21 mouse cellular contexts compared by ENCODE assay signal in the genomic region with DNA sequence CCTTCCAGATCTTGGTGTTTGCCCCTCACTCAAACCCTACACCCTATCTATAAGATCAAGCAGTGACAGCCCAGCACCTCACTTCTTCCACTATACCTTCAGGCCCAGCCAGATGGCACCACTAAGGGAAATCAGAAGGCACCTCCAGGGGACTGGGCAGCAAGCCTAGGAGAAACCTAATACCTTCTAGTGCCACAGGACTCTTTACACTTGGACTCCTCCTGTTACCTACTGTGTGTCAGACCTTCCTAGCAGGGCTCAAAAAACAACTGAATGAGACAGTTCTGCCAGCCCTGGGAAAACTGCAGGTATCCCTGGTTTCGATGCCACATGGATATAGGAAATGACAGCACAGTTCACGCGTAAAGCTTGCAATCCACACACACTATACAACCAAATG. TPM values are rescaled to one million over a fixed set of nuclear protein-coding genes. Genes with fewer than 3 reads are reported as not detected.
A peak's percentile ranks its signal among the peaks of the same experiment; 100 is the strongest.
DNase-seq lines count a peak whose midpoint lies in the region; ATAC-seq and TF ChIP-seq lines count a peak whose summit lies in the region.
"Had no signal": no experiment of that assay in that cellular context is flagged by ENCODE, and none has a peak within 500 bp of the region (broad histone marks: within the 10 kb centered on the region; RNA-seq: fewer than 3 reads in every experiment).

No protein-coding gene starts in this region.

- no peaks in the 10 kb centered on the region for H3K9me3 ChIP-seq in hindbrain, postnatal 0 days (ENCODE audit: low read length)
- H3K9me3 ChIP-seq in hindbrain, embryonic 14.5 days (ENCODE audit: control insufficient read depth, low read length), result no peaks in the 10 kb centered on the region
- H3K9me3 ChIP-seq: embryonic facial prominence, embryonic 13.5 days; hindbrain, embryonic 12.5 days; intestine, embryonic 15.5 days; neural tube, embryonic 12.5 days had no signal

- no peaks in the 10 kb centered on the region for H3K27me3 ChIP-seq in hindbrain, postnatal 0 days (ENCODE audit: insufficient read depth, low read length)
- no peaks in the 10 kb centered on the region for H3K27me3 ChIP-seq in hindbrain, embryonic 14.5 days (ENCODE audit: control insufficient read depth, insufficient read depth, low read length)
- H3K27me3 ChIP-seq: embryonic facial prominence, embryonic 13.5 days; hindbrain, embryonic 12.5 days; intestine, embryonic 15.5 days; neural tube, embryonic 12.5 days had no signal

- WGBS in hindbrain, postnatal 0 days, result 67% methylated on average over 3 of the region's 3 CpGs
- WGBS in hindbrain, embryonic 14.5 days, result 100% methylated on average over 3 of the region's 3 CpGs

- H3K36me3 ChIP-seq in hindbrain, postnatal 0 days (ENCODE audit: insufficient read depth, low read length), result no peaks in the 10 kb centered on the region
- no peaks in the 10 kb centered on the region for H3K36me3 ChIP-seq in hindbrain, embryonic 14.5 days (replicated peaks; ENCODE audit: control insufficient read depth, insufficient read depth)
- H3K36me3 ChIP-seq: embryonic facial prominence, embryonic 13.5 days; hindbrain, embryonic 12.5 days; intestine, embryonic 15.5 days; neural tube, embryonic 12.5 days had no signal

- H3K27ac ChIP-seq in hindbrain, postnatal 0 days, result peak overlapping the region; percentile 65; the same call in 1 of the 2 replicates
- no peak overlapping the region for H3K27ac ChIP-seq in hindbrain, embryonic 14.5 days
- H3K27ac ChIP-seq: embryonic facial prominence, embryonic 13.5 days; hindbrain, embryonic 12.5 days; intestine, embryonic 15.5 days; neural tube, embryonic 12.5 days had no signal

- H3K4me3 ChIP-seq in hindbrain, postnatal 0 days (ENCODE audit: low read length), result no peak overlapping the region
- no peak overlapping the region for H3K4me3 ChIP-seq in hindbrain, embryonic 14.5 days (replicated peaks; ENCODE audit: low read length)
- H3K4me3 ChIP-seq: embryonic facial prominence, embryonic 13.5 days; hindbrain, embryonic 12.5 days; intestine, embryonic 15.5 days; neural tube, embryonic 12.5 days had no signal

- DNase-seq in hindbrain, postnatal 0 days (ENCODE audit: low spot score), result peak; percentile 41
- DNase-seq in hindbrain, embryonic 14.5 days (ENCODE audit: low spot score), result no peak
- DNase-seq in retina, postnatal 1 day, result peak; percentile 19
- no peak for DNase-seq in retina, embryonic 14.5 days (ENCODE audit: low spot score)
- peak; percentile 93 for DNase-seq in cerebellum, adult 9-11 months
- peak; percentile 34 for DNase-seq in gastrocnemius, postnatal 25 days
- no peak for DNase-seq in spleen, postnatal 14 days (ENCODE audit: low spot score in 2 of 2)
- no peak for DNase-seq in thymus, postnatal 10 days (ENCODE audit: low spot score in 2 of 2)
- DNase-seq: adrenal gland, postnatal 36 days; B cell, adult 2 months; heart, postnatal 10 days; lung, embryonic 14.5 days; lung, postnatal 36 days; spleen, adult 18-20 months; thymus, postnatal 4 days had no signal

- no peak overlapping the region for H3K4me2 ChIP-seq in hindbrain, postnatal 0 days (ENCODE audit: low read depth, low read length)
- H3K4me2 ChIP-seq in hindbrain, embryonic 14.5 days (replicated peaks), result no peak overlapping the region
- H3K4me2 ChIP-seq: embryonic facial prominence, embryonic 13.5 days; heart, embryonic 11.5 days; hindbrain, embryonic 12.5 days; intestine, embryonic 15.5 days; liver, embryonic 11.5 days; lung, embryonic 14.5 days; neural tube, embryonic 12.5 days had no signal

- no peak for TF ChIP-seq CTCF in hindbrain, postnatal 0 days (IDR thresholded peaks at IDR 0.05; ENCODE audit: low read depth)

- no peak overlapping the region for H3K9ac ChIP-seq in hindbrain, postnatal 0 days (replicated peaks; ENCODE audit: low read length)
- no peak overlapping the region for H3K9ac ChIP-seq in hindbrain, embryonic 14.5 days
- H3K9ac ChIP-seq: embryonic facial prominence, embryonic 13.5 days; hindbrain, embryonic 12.5 days; intestine, embryonic 15.5 days; lung, embryonic 14.5 days; neural tube, embryonic 12.5 days had no signal

- peak; percentile 55 for ATAC-seq in hindbrain, postnatal 0 days
- ATAC-seq in hindbrain, embryonic 14.5 days (ENCODE audit: low FRiP score), result no peak
- ATAC-seq: intestine, embryonic 15.5 days had no signal

- H3K4me1 ChIP-seq in hindbrain, postnatal 0 days (ENCODE audit: insufficient read depth, low read length), result peaks cover 26% of the 10 kb centered on the region
- H3K4me1 ChIP-seq in hindbrain, embryonic 14.5 days (replicated peaks; ENCODE audit: control insufficient read depth, insufficient read depth, low read length), result 0 out of 2 replicates have a peak, but pooled peaks cover 12% of the 10 kb centered on the region
- H3K4me1 ChIP-seq: intestine, embryonic 15.5 days; neural tube, embryonic 12.5 days had no signal

RNA-seq across cellular contexts. Expression of a gene that starts 36.5 kb away (rescaled TPM):
- total RNA-seq in hindbrain, postnatal 0 days (2014; rRNA removed), result 37.8 and 39.1 TPM in 2 replicates
- 4.6 and 4.7 TPM in 2 replicates for polyA plus RNA-seq in hindbrain, postnatal 0 days (2015; fragmentation: Nextera tagmentation; extraction: Ambion mirVana)
- 7.9 and 10.3 TPM in 2 replicates for polyA plus RNA-seq in hindbrain, embryonic 14.5 days (2014; fragmentation: Nextera tagmentation; extraction: Ambion mirVana)
- 1 to 10 TPM; 3.7 to 4.1 TPM for total RNA-seq in gastrocnemius, postnatal 25 days (2021)

Comparison
In these comparisons a context has a peak if more than half of its experiments do, and no peak if none do; other contexts are left out.
1. DNase-seq: peak in hindbrain, postnatal 0 days (single experiment), retina, postnatal 1 day (single experiment), cerebellum, adult 9-11 months (single experiment) and gastrocnemius, postnatal 25 days (single experiment); none in hindbrain, embryonic 14.5 days (single experiment), retina, embryonic 14.5 days (single experiment), spleen, postnatal 14 days (0 of 2) and thymus, postnatal 10 days (0 of 2).